Mouse (Mus musculus) thymus, adult 2 months (tissue): ENCODE results near the gene Ucp3.
A peak's percentile ranks its signal among the peaks of the same experiment; 100 is the strongest.

ENCODE experiments used
- CTCF ChIP-seq: fragments of 200-500 bp; IDR thresholded peaks from 2 replicates; pipeline ENCODE4 v1.5.1; 2012; ENCODE audit warnings: mild to moderate bottlenecking, control low read depth, low read length, moderate library complexity, borderline replicate concordance; ENCODE audit not compliant: control insufficient read depth, poor library complexity, insufficient read depth; ENCODE audit errors: extremely low read depth
- POLR2A ChIP-seq: fragments of 200-500 bp; IDR thresholded peaks from 2 replicates; pipeline ENCODE4 v1.6.1; 2012; ENCODE audit warnings: mild to moderate bottlenecking, low read length, control low read depth, moderate library complexity; ENCODE audit not compliant: control insufficient read depth, poor library complexity, insufficient read depth; ENCODE audit errors: extremely low read depth

- TF ChIP-seq CTCF (no peak), POLR2A (peak; percentile 64)
These were observed 22.9 kb downstream of the Ucp3 start for GRCm38 (mm10) chr7:100495581-100496251.
